ENCODE assay signal across 19 mouse cellular contexts in genomic region chr9:48719619-48720018, GRCm38 (mm10).
DNase-seq lines count a peak whose midpoint lies in the region; ATAC-seq lines count a peak whose summit lies in the region.
"Had no signal": no experiment of that assay in that cellular context is flagged by ENCODE, and none has a peak within 500 bp of the region (broad histone marks: within the 10 kb centered on the region; RNA-seq: fewer than 3 reads in every experiment).

No protein-coding gene starts in this region.

- no peak for ATAC-seq in heart, embryonic 12.5 days (ENCODE audit: insufficient number of reproducible peaks, low FRiP score)
- no peak for ATAC-seq in hindbrain, embryonic 14.5 days (ENCODE audit: low FRiP score)
- ATAC-seq in hindbrain, embryonic 16.5 days: no peak
- ATAC-seq in midbrain, embryonic 16.5 days: no peak; the same call in 1 of the 2 replicates
- ATAC-seq in midbrain, embryonic 14.5 days (ENCODE audit: low FRiP score, low TSS enrichment): no peak
- ATAC-seq: activated CD4-positive, CD25-positive, alpha-beta regulatory T cell, adult 4 months; forebrain, embryonic 16.5 days; intestine, embryonic 15.5 days; Patski had no signal

- no peaks in the 10 kb centered on the region for H3K9me3 ChIP-seq in heart, embryonic 12.5 days (replicated peaks)
- H3K9me3 ChIP-seq in hindbrain, embryonic 14.5 days (ENCODE audit: control insufficient read depth, low read length): no peaks in the 10 kb centered on the region
- no peaks in the 10 kb centered on the region; the same call in 1 of the 2 replicates for H3K9me3 ChIP-seq in hindbrain, embryonic 16.5 days (ENCODE audit: control insufficient read depth, low read length)
- no peaks in the 10 kb centered on the region for H3K9me3 ChIP-seq in midbrain, embryonic 16.5 days (replicated peaks; ENCODE audit: control insufficient read depth, low read length, poor library complexity, severe bottlenecking)
- no peaks in the 10 kb centered on the region for H3K9me3 ChIP-seq in midbrain, embryonic 14.5 days (ENCODE audit: control insufficient read depth, low read length)
- H3K9me3 ChIP-seq: embryonic facial prominence, embryonic 13.5 days; forebrain, embryonic 12.5 days; heart, embryonic 13.5 days; intestine, embryonic 15.5 days had no signal

- no peaks in the 10 kb centered on the region for H3K27me3 ChIP-seq in heart, embryonic 12.5 days (replicated peaks)
- H3K27me3 ChIP-seq in hindbrain, embryonic 14.5 days (ENCODE audit: control insufficient read depth, insufficient read depth, low read length): no peaks in the 10 kb centered on the region
- no peaks in the 10 kb centered on the region for H3K27me3 ChIP-seq in hindbrain, embryonic 16.5 days (replicated peaks; ENCODE audit: control insufficient read depth, insufficient read depth, low read length)
- no peaks in the 10 kb centered on the region for H3K27me3 ChIP-seq in midbrain, embryonic 16.5 days (ENCODE audit: control insufficient read depth, insufficient read depth, low read depth, low read length)
- no peaks in the 10 kb centered on the region for H3K27me3 ChIP-seq in midbrain, embryonic 14.5 days (ENCODE audit: control insufficient read depth, insufficient read depth, low read length)
- H3K27me3 ChIP-seq: CH12.LX; forebrain, embryonic 12.5 days; intestine, embryonic 15.5 days had no signal

- peaks cover 20% of the 10 kb centered on the region for H3K4me1 ChIP-seq in heart, embryonic 12.5 days (replicated peaks)
- peaks cover 5% of the 10 kb centered on the region; the same call in 1 of the 2 replicates for H3K4me1 ChIP-seq in hindbrain, embryonic 14.5 days (replicated peaks; ENCODE audit: control insufficient read depth, insufficient read depth, low read length)
- H3K4me1 ChIP-seq in hindbrain, embryonic 16.5 days (ENCODE audit: control insufficient read depth, insufficient read depth, low read depth, low read length): no peaks in the 10 kb centered on the region; the same call in 1 of the 2 replicates
- H3K4me1 ChIP-seq in midbrain, embryonic 16.5 days (ENCODE audit: control insufficient read depth, insufficient read depth, low read length): peaks cover 10% of the 10 kb centered on the region
- H3K4me1 ChIP-seq in midbrain, embryonic 14.5 days (ENCODE audit: control insufficient read depth, insufficient read depth, low read length): peaks cover 20% of the 10 kb centered on the region

- H3K27ac ChIP-seq in heart, embryonic 12.5 days (ENCODE audit: poor library complexity, severe bottlenecking): no peak overlapping the region
- 0 out of 2 replicates have a peak overlapping the region, but pooled peaks have one; percentile 2 for H3K27ac ChIP-seq in hindbrain, embryonic 14.5 days
- no peak overlapping the region for H3K27ac ChIP-seq in hindbrain, embryonic 16.5 days (ENCODE audit: low read depth, low read length)
- peak overlapping the region; percentile 28; the same call in 1 of the 2 replicates for H3K27ac ChIP-seq in midbrain, embryonic 16.5 days (ENCODE audit: low read length)
- no peak overlapping the region for H3K27ac ChIP-seq in midbrain, embryonic 14.5 days (replicated peaks; ENCODE audit: low read depth, low read length)
- H3K27ac ChIP-seq: embryonic facial prominence, embryonic 13.5 days; forebrain, embryonic 12.5 days; heart, embryonic 13.5 days; intestine, embryonic 15.5 days had no signal

- H3K36me3 ChIP-seq in heart, embryonic 12.5 days: no peaks in the 10 kb centered on the region
- H3K36me3 ChIP-seq in hindbrain, embryonic 14.5 days (replicated peaks; ENCODE audit: control insufficient read depth, insufficient read depth): no peaks in the 10 kb centered on the region
- no peaks in the 10 kb centered on the region for H3K36me3 ChIP-seq in hindbrain, embryonic 16.5 days (ENCODE audit: control insufficient read depth, insufficient read depth, low read length)
- no peaks in the 10 kb centered on the region for H3K36me3 ChIP-seq in midbrain, embryonic 16.5 days (ENCODE audit: control insufficient read depth, insufficient read depth, low read length)
- no peaks in the 10 kb centered on the region for H3K36me3 ChIP-seq in midbrain, embryonic 14.5 days (ENCODE audit: control insufficient read depth, insufficient read depth, low read length)
- H3K36me3 ChIP-seq: embryonic facial prominence, embryonic 13.5 days; forebrain, embryonic 12.5 days; heart, embryonic 13.5 days; intestine, embryonic 15.5 days had no signal

- DNase-seq in heart, adult 11 months: peak; percentile 93
- DNase-seq in hindbrain, embryonic 14.5 days (ENCODE audit: low spot score): no peak
- no peak for DNase-seq in midbrain, embryonic 14.5 days
- DNase-seq: adrenal gland, postnatal 14 days; cerebellum, adult 18-20 months; cerebellum, adult 9-11 months; cerebellum, postnatal 36 days; heart, postnatal 4 days had no signal

- H3K9ac ChIP-seq in heart, embryonic 12.5 days: no peak overlapping the region
- no peak overlapping the region for H3K9ac ChIP-seq in hindbrain, embryonic 14.5 days
- H3K9ac ChIP-seq in hindbrain, embryonic 16.5 days (ENCODE audit: low read depth, low read length): no peak overlapping the region
- H3K9ac ChIP-seq in midbrain, embryonic 16.5 days (ENCODE audit: low read depth, low read length): no peak overlapping the region
- no peak overlapping the region for H3K9ac ChIP-seq in midbrain, embryonic 14.5 days (replicated peaks; ENCODE audit: low read length)
- H3K9ac ChIP-seq: embryonic facial prominence, embryonic 13.5 days; forebrain, embryonic 12.5 days; heart, embryonic 13.5 days; intestine, embryonic 15.5 days had no signal

- H3K4me3 ChIP-seq in heart, embryonic 12.5 days: no peak overlapping the region
- no peak overlapping the region for H3K4me3 ChIP-seq in hindbrain, embryonic 14.5 days (replicated peaks; ENCODE audit: low read length)
- no peak overlapping the region for H3K4me3 ChIP-seq in hindbrain, embryonic 16.5 days (ENCODE audit: low read length)
- H3K4me3 ChIP-seq in midbrain, embryonic 16.5 days (ENCODE audit: low read depth, low read length): no peak overlapping the region
- H3K4me3 ChIP-seq in midbrain, embryonic 14.5 days (replicated peaks; ENCODE audit: low read depth, low read length): no peak overlapping the region
- H3K4me3 ChIP-seq: embryonic facial prominence, embryonic 13.5 days; forebrain, embryonic 12.5 days; heart, embryonic 13.5 days; intestine, embryonic 15.5 days had no signal

- WGBS in heart, embryonic 12.5 days: 79% methylated on average over 4 of the region's 4 CpGs
- 80% methylated on average over 4 of the region's 4 CpGs for WGBS in hindbrain, embryonic 14.5 days
- WGBS in hindbrain, embryonic 16.5 days: 80% methylated on average over 4 of the region's 4 CpGs
- 58% methylated on average over 4 of the region's 4 CpGs for WGBS in midbrain, embryonic 16.5 days
- WGBS in midbrain, embryonic 14.5 days: 86% methylated on average over 4 of the region's 4 CpGs

- no peak overlapping the region for H3K4me2 ChIP-seq in heart, embryonic 12.5 days
- H3K4me2 ChIP-seq in hindbrain, embryonic 14.5 days (replicated peaks): no peak overlapping the region
- no peak overlapping the region for H3K4me2 ChIP-seq in hindbrain, embryonic 16.5 days (ENCODE audit: low read length)
- H3K4me2 ChIP-seq in midbrain, embryonic 16.5 days (ENCODE audit: low read length): no peak overlapping the region
- H3K4me2 ChIP-seq in midbrain, embryonic 14.5 days (ENCODE audit: low read length): no peak overlapping the region
- H3K4me2 ChIP-seq: embryonic facial prominence, embryonic 13.5 days; forebrain, embryonic 12.5 days; heart, embryonic 13.5 days; intestine, embryonic 15.5 days had no signal

Comparison
In these comparisons a context has a peak if more than half of its experiments do, and no peak if none do; other contexts are left out.
1. H3K27ac ChIP-seq: peak in hindbrain, embryonic 14.5 days (single experiment) and midbrain, embryonic 16.5 days (single experiment); none in heart, embryonic 12.5 days (single experiment), hindbrain, embryonic 16.5 days (single experiment) and midbrain, embryonic 14.5 days (single experiment).